8 mouse cellular contexts compared by ENCODE assay signal in the genomic region with DNA sequence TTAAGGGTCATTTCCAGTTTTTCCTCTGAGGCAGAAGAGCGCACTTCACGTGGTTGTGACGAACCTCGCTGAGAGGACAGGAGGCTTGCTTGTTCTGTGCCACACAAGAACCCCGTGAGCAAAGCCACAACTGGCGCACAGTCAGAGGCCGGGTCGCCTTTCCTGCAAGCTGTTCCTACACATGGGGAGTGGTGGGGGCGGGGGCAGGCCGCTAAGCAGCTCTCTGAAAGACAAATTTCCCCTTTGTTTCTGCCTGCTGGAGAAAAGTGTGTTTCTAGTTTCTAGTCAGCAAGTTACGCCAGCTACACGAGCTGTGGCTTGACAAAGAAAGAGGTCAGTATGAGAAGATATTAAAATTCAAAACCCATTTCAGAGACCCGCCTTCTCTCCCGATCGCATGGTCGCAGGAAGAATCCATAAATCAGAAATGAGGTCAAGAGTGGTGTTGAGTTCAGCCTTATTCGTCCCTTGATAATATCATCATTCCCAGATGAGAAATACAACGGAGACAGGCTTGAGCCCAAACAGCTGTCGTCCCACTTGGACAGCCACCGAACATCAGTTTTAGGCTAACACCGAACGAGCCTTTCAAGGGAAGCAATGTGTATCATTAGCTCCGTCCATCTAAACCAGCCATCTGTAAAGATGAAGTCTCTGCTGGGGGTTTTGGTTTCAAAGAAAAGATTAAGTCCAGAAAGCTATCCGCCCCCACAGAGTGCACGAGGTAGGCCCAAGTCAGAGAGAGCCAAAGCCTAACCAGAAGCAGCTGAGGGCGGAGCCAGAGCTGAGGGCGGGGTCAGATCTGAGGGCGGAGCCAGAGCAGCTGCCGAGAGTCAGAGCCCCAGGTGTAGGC. TPM values are rescaled to one million over a fixed set of nuclear protein-coding genes. Genes with fewer than 3 reads are reported as not detected.
DNase-seq lines count a peak whose midpoint lies in the region; ATAC-seq and TF ChIP-seq lines count a peak whose summit lies in the region.

No protein-coding gene starts in this region.

- no peaks in the 10 kb centered on the region for H3K9me3 ChIP-seq in intestine, embryonic 15.5 days
- H3K9me3 ChIP-seq in liver, embryonic 12.5 days (replicated peaks), result no peaks in the 10 kb centered on the region

- peak overlapping the region; percentile 46 for H3K27ac ChIP-seq in gastrocnemius, adult 2 months
- H3K27ac ChIP-seq in intestine, embryonic 15.5 days, result peak overlapping the region; percentile 81
- H3K27ac ChIP-seq in liver, embryonic 12.5 days, result peak overlapping the region; percentile 72
- H3K27ac ChIP-seq in testis, adult 2 months (ENCODE audit: control insufficient read depth, insufficient read depth, low read depth, low read length), result no peak overlapping the region; the same call in 1 of the 2 replicates

- no peaks in the 10 kb centered on the region for H3K27me3 ChIP-seq in intestine, embryonic 15.5 days (replicated peaks)
- H3K27me3 ChIP-seq in liver, embryonic 12.5 days (replicated peaks), result no peaks in the 10 kb centered on the region
- H3K27me3 ChIP-seq in testis, adult 2 months (ENCODE audit: control insufficient read depth, insufficient read depth, low read length), result no peaks in the 10 kb centered on the region

- peak overlapping the region; percentile 34 for H3K4me2 ChIP-seq in intestine, embryonic 15.5 days (replicated peaks)
- peak overlapping the region; percentile 15; the same call in 1 of the 2 replicates for H3K4me2 ChIP-seq in liver, embryonic 12.5 days

- peaks cover 31% of the 10 kb centered on the region for H3K4me1 ChIP-seq in intestine, embryonic 15.5 days (replicated peaks)
- H3K4me1 ChIP-seq in liver, embryonic 12.5 days, result peaks cover 64% of the 10 kb centered on the region
- H3K4me1 ChIP-seq in testis, adult 2 months (ENCODE audit: control insufficient read depth, insufficient read depth, low read length), result peaks cover 24% of the 10 kb centered on the region

- TF ChIP-seq CTCF in gastrocnemius, adult 2 months (IDR thresholded peaks at IDR 0.05), result no peak
- TF ChIP-seq CTCF in testis, adult 2 months (IDR thresholded peaks at IDR 0.05; ENCODE audit: control insufficient read depth, insufficient read depth, insufficient replicate concordance, low read depth, low read length), result no peak

- peak; percentile 41; the same call in 1 of the 2 replicates for ATAC-seq in frontal cortex, adult (ENCODE audit: low TSS enrichment)
- ATAC-seq in intestine, embryonic 15.5 days, result peak; percentile 46; the same call in 1 of the 2 replicates
- ATAC-seq in liver, embryonic 12.5 days, result peak; percentile 56

- no peaks in the 10 kb centered on the region for H3K36me3 ChIP-seq in intestine, embryonic 15.5 days
- no peaks in the 10 kb centered on the region for H3K36me3 ChIP-seq in liver, embryonic 12.5 days
- no peaks in the 10 kb centered on the region for H3K36me3 ChIP-seq in testis, adult 2 months (ENCODE audit: control insufficient read depth, insufficient read depth, low read length)

- DNase-seq in frontal cortex, postnatal 36 days (ENCODE audit: low spot score in 2 of 2), result no peak
- DNase-seq in adrenal gland, postnatal 36 days, result peak; percentile 39 to 72
- peak; percentile 73 for DNase-seq in gastrocnemius, adult 2 months
- peak; percentile 65 to 88 for DNase-seq in natural killer cell, adult 2 months (ENCODE audit: low spot score in 2 of 2)

- peak overlapping the region; percentile 1; the same call in 1 of the 2 replicates for H3K9ac ChIP-seq in intestine, embryonic 15.5 days
- peak overlapping the region; percentile 32; the same call in 1 of the 2 replicates for H3K9ac ChIP-seq in liver, embryonic 12.5 days

- 34% methylated on average over 29 of the region's 29 CpGs for WGBS in intestine, embryonic 15.5 days
- WGBS in liver, embryonic 12.5 days (ENCODE audit: insufficient replicate concordance), result 46% methylated on average over 29 of the region's 29 CpGs

- no peak for TF ChIP-seq POLR2A in testis, adult 2 months (IDR thresholded peaks at IDR 0.05; ENCODE audit: control insufficient read depth, low read depth, low read length)

- intact Hi-C loops in gastrocnemius, adult 2 months (cut with DNase I), result loop anchor here (2.0 kb wide), 1 partner anchor 30 kb away; a partner anchor contains a TSS

- H3K4me3 ChIP-seq in gastrocnemius, adult 2 months, result peak overlapping the region; percentile 48
- no peak overlapping the region for H3K4me3 ChIP-seq in intestine, embryonic 15.5 days (replicated peaks)
- H3K4me3 ChIP-seq in liver, embryonic 12.5 days, result no peak overlapping the region
- H3K4me3 ChIP-seq in testis, adult 2 months (ENCODE audit: control insufficient read depth, low read depth, low read length), result peak overlapping the region; percentile 5; the same call in 1 of the 2 replicates

RNA-seq across cellular contexts. Expression of a gene that starts 30.8 kb away (rescaled TPM):
- total RNA-seq in adrenal gland, postnatal 36 days (2021), result 10 to 100 TPM; 37.5 to 38.2 TPM
- 10 to 100 TPM; 29.2 to 47.3 TPM for total RNA-seq in gastrocnemius, adult 2 months (2021)
- 23.5 and 26.0 TPM in 2 replicates for polyA plus RNA-seq in intestine, embryonic 15.5 days (2015; fragmentation: Nextera tagmentation; extraction: Ambion mirVana)
- 12.3 and 12.8 TPM in 2 replicates for polyA plus RNA-seq in liver, embryonic 12.5 days (2016; fragmentation: Nextera tagmentation; extraction: Ambion mirVana)
- 2.0 and 2.1 TPM in 2 replicates for polyA plus RNA-seq in testis, adult 2 months (2012; rRNA removed)

Comparison
In these comparisons a context has a peak if more than half of its experiments do, and no peak if none do; other contexts are left out.
1. DNase-seq: peak in adrenal gland, postnatal 36 days (2 of 2), gastrocnemius, adult 2 months (single experiment) and natural killer cell, adult 2 months (2 of 2); none in frontal cortex, postnatal 36 days (0 of 2).
2. H3K4me3 ChIP-seq: peak in gastrocnemius, adult 2 months (single experiment) and testis, adult 2 months (single experiment); none in intestine, embryonic 15.5 days (single experiment) and liver, embryonic 12.5 days (single experiment).
3. Peak in every context shown above with its lines, with median percentiles within 50 percentile points of each other: ATAC-seq.